Mouse (Mus musculus): ENCODE measurements at regions not wholly inside any gene's neighbourhood (a gene's known extent, or its start where the extent isn't known, plus 50 kb on each side); places are given as distances from the start of the nearest gene placed in this dataset.

DNA sequence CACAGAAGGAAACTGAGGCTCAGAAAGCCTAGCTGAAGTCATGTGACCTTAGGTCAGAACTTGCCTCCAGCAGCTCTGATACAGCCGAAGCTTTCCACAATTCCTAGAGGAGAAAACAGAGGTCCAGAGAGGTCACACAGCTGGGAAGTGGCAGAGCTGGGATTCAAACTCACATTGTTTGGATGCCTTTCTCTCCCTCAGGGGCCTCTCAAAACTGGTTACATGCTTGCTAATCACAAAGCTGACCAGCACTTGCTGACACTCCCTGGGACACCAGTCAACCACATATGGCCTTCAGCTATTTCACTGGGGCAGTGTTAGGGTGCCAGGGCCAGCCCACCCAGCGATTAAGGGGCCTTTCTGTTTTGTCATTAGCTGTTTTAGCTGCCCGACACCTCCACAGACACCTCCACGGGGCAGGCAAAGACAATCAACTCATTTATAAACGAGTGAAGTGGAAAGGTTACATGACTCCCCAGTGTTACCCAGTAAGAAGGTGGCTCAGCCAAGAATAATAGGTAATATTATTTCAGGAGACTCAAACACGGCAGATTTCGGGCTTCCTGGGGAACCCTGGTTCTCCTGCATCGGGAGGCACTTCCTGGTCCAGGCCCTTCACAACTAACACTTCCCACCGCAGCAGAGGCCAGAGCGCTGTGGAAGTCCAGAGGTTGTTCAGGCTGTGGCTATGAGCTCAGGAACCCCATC is 71.4 kb downstream of the 2410131K14Rik start:
- DNase-seq (ENCODE audit: low spot score) (no peak), ATAC-seq (replicated peaks; ENCODE audit: low FRiP score, low TSS enrichment, low read depth) (no peak)
- H3K4me2 ChIP-seq (ENCODE audit: low read length), result no peak overlapping the region
- no peak overlapping the region for H3K4me3 ChIP-seq (ENCODE audit: low read depth, low read length)
- H3K36me3 ChIP-seq (ENCODE audit: control insufficient read depth, insufficient read depth, low read length), result no peaks in the 10 kb centered on the region
- peaks cover 5% of the 10 kb centered on the region for H3K4me1 ChIP-seq (replicated peaks; ENCODE audit: control insufficient read depth, insufficient read depth, low read length)
- H3K9me3 ChIP-seq (ENCODE audit: control insufficient read depth, low read length), result no peaks in the 10 kb centered on the region
- peaks cover 4% of the 10 kb centered on the region; the same call in 1 of the 2 replicates for H3K27me3 ChIP-seq (replicated peaks; ENCODE audit: control insufficient read depth, insufficient read depth, low read length)
- H3K9ac ChIP-seq (ENCODE audit: low read length), result no peak overlapping the region
- WGBS, result 32% methylated on average over 10 of the region's 10 CpGs
- no peak overlapping the region for H3K27ac ChIP-seq (ENCODE audit: low read depth)

DNA sequence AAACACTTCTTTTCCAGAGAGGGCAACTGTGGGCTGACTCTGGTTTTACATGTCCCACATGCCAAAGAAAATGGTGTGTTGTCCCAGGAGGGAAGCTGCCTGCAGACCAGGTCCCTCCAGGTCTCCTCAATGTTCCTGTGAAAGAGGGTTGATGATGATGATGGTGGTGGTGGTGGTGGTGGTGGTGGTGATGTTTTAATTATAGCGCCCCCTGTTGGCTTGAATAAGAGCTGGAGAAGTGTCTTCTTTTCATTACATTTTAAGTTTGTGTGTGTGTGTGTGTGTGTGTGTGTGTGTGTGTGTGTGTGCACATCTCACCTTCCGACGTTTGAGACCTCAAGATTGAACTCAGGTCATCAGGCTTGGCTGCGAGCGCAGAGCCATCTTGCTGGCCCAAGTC is 73.0 kb downstream of the 2410131K14Rik start:
- peaks cover 4% of the 10 kb centered on the region; the same call in 1 of the 2 replicates for H3K27me3 ChIP-seq (replicated peaks; ENCODE audit: control insufficient read depth, insufficient read depth, low read length)
- H3K36me3 ChIP-seq (ENCODE audit: control insufficient read depth, insufficient read depth, low read length), result no peaks in the 10 kb centered on the region
- 74% methylated on average over 5 of the region's 5 CpGs for WGBS
- H3K9ac ChIP-seq (ENCODE audit: low read length), result no peak overlapping the region
- H3K4me2 ChIP-seq (ENCODE audit: low read length), result no peak overlapping the region
- DNase-seq (ENCODE audit: low spot score) (no peak), ATAC-seq (replicated peaks; ENCODE audit: low FRiP score, low TSS enrichment, low read depth) (no peak)
- no peaks in the 10 kb centered on the region for H3K9me3 ChIP-seq (ENCODE audit: control insufficient read depth, low read length)
- no peak overlapping the region for H3K27ac ChIP-seq (ENCODE audit: low read depth)
- peaks cover 14% of the 10 kb centered on the region for H3K4me1 ChIP-seq (replicated peaks; ENCODE audit: control insufficient read depth, insufficient read depth, low read length)
- H3K4me3 ChIP-seq (ENCODE audit: low read depth, low read length), result no peak overlapping the region

GRCm38 (mm10) chr5:118318883-118319282 is 73.9 kb downstream of the 2410131K14Rik start:
- peaks cover 14% of the 10 kb centered on the region for H3K4me1 ChIP-seq (replicated peaks; ENCODE audit: control insufficient read depth, insufficient read depth, low read length)
- H3K9ac ChIP-seq (ENCODE audit: low read length), result no peak overlapping the region
- H3K4me2 ChIP-seq (ENCODE audit: low read length), result no peak overlapping the region

DNA sequence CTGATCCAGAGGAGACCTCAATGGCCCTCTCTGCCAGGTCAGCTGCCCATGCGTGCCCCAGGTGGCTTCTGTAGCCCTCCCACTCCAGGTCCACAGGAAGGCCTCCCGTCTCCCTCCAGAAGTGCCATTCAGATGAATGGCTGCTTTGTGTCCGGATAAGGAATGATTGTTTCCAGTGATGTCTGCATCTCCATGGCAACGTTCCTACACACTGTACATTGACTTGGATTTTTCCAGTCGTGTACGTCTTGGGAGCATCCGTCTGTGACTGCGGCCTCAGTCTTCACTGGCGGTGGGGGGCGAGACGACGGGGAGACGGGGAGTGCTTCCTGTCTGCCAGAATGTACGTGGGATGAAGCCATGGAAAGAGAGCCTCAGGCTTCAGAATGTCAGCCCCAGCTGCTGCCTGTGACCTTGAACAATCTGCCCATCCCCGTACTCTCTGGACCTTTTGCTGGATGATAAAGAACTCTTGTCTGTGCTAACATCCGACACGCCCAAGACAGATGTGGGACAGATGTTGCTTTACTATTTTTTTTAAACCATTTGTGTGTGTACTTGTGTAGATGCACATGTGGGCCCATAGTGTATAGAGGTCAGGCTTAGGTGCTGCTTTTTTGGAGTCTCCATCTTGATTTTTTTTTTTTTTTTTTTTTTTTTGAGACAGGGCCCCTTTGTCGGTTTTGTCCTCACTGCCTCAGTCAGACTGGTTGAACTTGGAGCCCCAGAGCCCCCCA is 76.9 kb downstream of the 2410131K14Rik start:
- Histone ChIP-seq H3K4me2 (ENCODE audit: low read length) (no peak overlapping the region), H3K9me3 (ENCODE audit: control insufficient read depth, low read length) (0 out of 2 replicates have a peak, but pooled peaks cover 2% of the 10 kb centered on the region), H3K36me3 (ENCODE audit: control insufficient read depth, insufficient read depth, low read length) (no peaks in the 10 kb centered on the region), H3K9ac (ENCODE audit: low read length) (no peak overlapping the region), H3K4me1 (replicated peaks; ENCODE audit: control insufficient read depth, insufficient read depth, low read length) (peaks cover 16% of the 10 kb centered on the region), H3K4me3 (ENCODE audit: low read depth, low read length) (no peak overlapping the region), H3K27me3 (replicated peaks; ENCODE audit: control insufficient read depth, insufficient read depth, low read length) (peaks cover 4% of the 10 kb centered on the region; the same call in 1 of the 2 replicates), H3K27ac (ENCODE audit: low read depth) (peak overlapping the region; percentile 58; the same call in 1 of the 2 replicates)
- DNase-seq (ENCODE audit: low spot score) (no peak), ATAC-seq (replicated peaks; ENCODE audit: low FRiP score, low TSS enrichment, low read depth) (peak; percentile 79)
- WGBS, result 21% methylated on average over 18 of the region's 18 CpGs

More at GRCm38 (mm10) chr5:118318883-118319282, 73.9 kb downstream of the 2410131K14Rik start:
- Histone ChIP-seq H3K9me3 (ENCODE audit: control insufficient read depth, low read length) (no peaks in the 10 kb centered on the region), H3K27me3 (replicated peaks; ENCODE audit: control insufficient read depth, insufficient read depth, low read length) (peaks cover 4% of the 10 kb centered on the region; the same call in 1 of the 2 replicates), H3K4me3 (ENCODE audit: low read depth, low read length) (no peak overlapping the region), H3K36me3 (ENCODE audit: control insufficient read depth, insufficient read depth, low read length) (no peaks in the 10 kb centered on the region), H3K27ac (ENCODE audit: low read depth) (no peak overlapping the region)
- ATAC-seq (replicated peaks; ENCODE audit: low FRiP score, low TSS enrichment, low read depth) (no peak), DNase-seq (ENCODE audit: low spot score) (no peak)
- WGBS, result 16% methylated on average over 14 of the region's 15 CpGs

GRCm38 (mm10) chr5:118323151-118323550 is 78.1 kb downstream of the 2410131K14Rik start:
- H3K4me1 ChIP-seq (replicated peaks; ENCODE audit: control insufficient read depth, insufficient read depth, low read length), result peaks cover 21% of the 10 kb centered on the region

DNA sequence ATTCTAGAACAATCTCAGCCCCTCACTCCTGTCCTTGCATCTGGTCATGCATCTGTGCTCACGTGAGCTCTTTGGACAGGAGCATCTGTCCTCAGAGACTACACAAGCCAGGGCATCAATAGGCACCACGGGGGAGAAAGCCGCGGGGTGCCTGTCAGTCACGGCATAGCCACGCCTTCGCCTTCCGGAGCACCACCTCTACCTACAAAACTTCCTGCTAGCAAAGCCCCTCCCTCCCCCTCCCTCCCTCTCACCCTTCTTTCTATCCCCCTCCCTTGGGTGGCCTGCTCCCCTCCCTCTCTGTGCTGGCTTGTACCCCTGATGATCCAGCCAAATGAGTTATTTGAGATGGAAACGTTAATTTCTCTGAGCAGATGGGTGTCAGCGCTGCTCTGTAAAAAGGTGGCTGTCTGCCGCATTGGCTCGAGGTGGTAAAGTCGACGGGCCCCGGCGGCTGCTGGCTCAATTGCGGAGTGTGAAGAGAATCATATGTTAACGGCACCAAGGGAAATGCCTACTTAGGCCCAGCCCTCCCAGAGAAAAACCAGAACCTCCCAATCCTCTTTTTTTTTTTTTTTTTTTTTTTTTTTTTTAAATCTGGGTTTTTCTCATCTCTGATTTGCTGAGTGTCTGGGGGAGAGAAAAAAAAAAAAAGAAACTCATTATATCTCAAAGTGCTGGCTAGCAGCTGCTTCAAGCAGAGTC is 82.0 kb downstream of the 2410131K14Rik start:
- 0 out of 2 replicates have a peak, but pooled peaks cover 2% of the 10 kb centered on the region for H3K9me3 ChIP-seq (ENCODE audit: control insufficient read depth, low read length)
- 0 out of 2 replicates have a peak, but pooled peaks cover 4% of the 10 kb centered on the region for H3K27me3 ChIP-seq (replicated peaks; ENCODE audit: control insufficient read depth, insufficient read depth, low read length)
- H3K27ac ChIP-seq (ENCODE audit: low read depth), result no peak overlapping the region; the same call in 1 of the 2 replicates
- whole genome bisulfite sequencing, result 0% methylated on average over 18 of the region's 18 CpGs
- no peaks in the 10 kb centered on the region for H3K36me3 ChIP-seq (ENCODE audit: control insufficient read depth, insufficient read depth, low read length)
- H3K9ac ChIP-seq (ENCODE audit: low read length), result no peak overlapping the region
- H3K4me1 ChIP-seq (replicated peaks; ENCODE audit: control insufficient read depth, insufficient read depth, low read length), result peaks cover 29% of the 10 kb centered on the region
- peak overlapping the region; percentile 28 for H3K4me3 ChIP-seq (ENCODE audit: low read depth, low read length)
- H3K4me2 ChIP-seq (ENCODE audit: low read length), result peak overlapping the region; percentile 55
- peak; percentile 78 for DNase-seq (ENCODE audit: low spot score)
- 0 out of 2 replicates have a peak, but pooled peaks have one; percentile 25 for ATAC-seq (replicated peaks; ENCODE audit: low FRiP score, low TSS enrichment, low read depth)

More at GRCm38 (mm10) chr5:118323151-118323550, 78.1 kb downstream of the 2410131K14Rik start:
- 84% methylated on average over 2 of the region's 2 CpGs for WGBS
- no peak overlapping the region for H3K9ac ChIP-seq (ENCODE audit: low read length)
- no peaks in the 10 kb centered on the region for H3K36me3 ChIP-seq (ENCODE audit: control insufficient read depth, insufficient read depth, low read length)
- no peak for DNase-seq (ENCODE audit: low spot score)
- peaks cover 4% of the 10 kb centered on the region; the same call in 1 of the 2 replicates for H3K27me3 ChIP-seq (replicated peaks; ENCODE audit: control insufficient read depth, insufficient read depth, low read length)
- H3K9me3 ChIP-seq (ENCODE audit: control insufficient read depth, low read length), result 0 out of 2 replicates have a peak, but pooled peaks cover 2% of the 10 kb centered on the region
- no peak overlapping the region for H3K4me2 ChIP-seq (ENCODE audit: low read length)
- no peak overlapping the region for H3K27ac ChIP-seq (ENCODE audit: low read depth)
- ATAC-seq (replicated peaks; ENCODE audit: low FRiP score, low TSS enrichment, low read depth), result no peak
- H3K4me3 ChIP-seq (ENCODE audit: low read depth, low read length), result no peak overlapping the region

- ATAC-seq (replicated peaks; ENCODE audit: low FRiP score, low TSS enrichment, low read depth), result no peak
- Histone ChIP-seq H3K4me3 (ENCODE audit: low read depth, low read length) (peak overlapping the region; percentile 8; the same call in 1 of the 2 replicates), H3K36me3 (ENCODE audit: control insufficient read depth, insufficient read depth, low read length) (no peaks in the 10 kb centered on the region), H3K27me3 (replicated peaks; ENCODE audit: control insufficient read depth, insufficient read depth, low read length) (0 out of 2 replicates have a peak, but pooled peaks cover 4% of the 10 kb centered on the region), H3K4me2 (ENCODE audit: low read length) (peak overlapping the region; percentile 55), H3K9me3 (ENCODE audit: control insufficient read depth, low read length) (0 out of 2 replicates have a peak, but pooled peaks cover 2% of the 10 kb centered on the region), H3K4me1 (replicated peaks; ENCODE audit: control insufficient read depth, insufficient read depth, low read length) (peaks cover 32% of the 10 kb centered on the region), H3K27ac (ENCODE audit: low read depth) (peak overlapping the region; percentile 47; the same call in 1 of the 2 replicates), H3K9ac (ENCODE audit: low read length) (no peak overlapping the region)
- 5% methylated on average over 28 of the region's 28 CpGs for WGBS
- peak; percentile 67 for DNase-seq (ENCODE audit: low spot score)
Observed at GRCm38 (mm10) chr5:118327961-118328712, 83.1 kb downstream of the 2410131K14Rik start.

All from intestine, embryonic 14.5 days (tissue).